Mouse (Mus musculus): Measurements from ENCODE around the gene Rab15.

GRCm38 (mm10) chr12:76784056-76784619 lies 38.6 kb downstream of the Rab15 start:
- TF ChIP-seq CTCF (IDR thresholded peaks at IDR 0.05; ENCODE audit: control insufficient read depth, insufficient read depth, insufficient read length) (no peak), MYOD1 (IDR thresholded peaks at IDR 0.05; ENCODE audit: control insufficient read depth, insufficient read length, low read depth) (no peak), USF1 (IDR thresholded peaks at IDR 0.05; ENCODE audit: low read depth) (no peak), CEBPB (IDR thresholded peaks at IDR 0.05; ENCODE audit: low read depth) (no peak), MAX (IDR thresholded peaks at IDR 0.05) (no peak), FOSL1 (IDR thresholded peaks at IDR 0.05; ENCODE audit: insufficient read depth, low read length, poor library complexity, severe bottlenecking) (no peak)
